Mouse (Mus musculus) fat pad, adult 2 months (tissue): ENCODE data around the gene Cd36.

Experiments
- DNase-seq: peaks from one replicate; pipeline ENCODE4 v3.0.0-alpha.2; 2011; ENCODE audit warnings: low read depth, low spot score; ENCODE audit errors: extremely low read depth

Cd36 gene

DNA sequence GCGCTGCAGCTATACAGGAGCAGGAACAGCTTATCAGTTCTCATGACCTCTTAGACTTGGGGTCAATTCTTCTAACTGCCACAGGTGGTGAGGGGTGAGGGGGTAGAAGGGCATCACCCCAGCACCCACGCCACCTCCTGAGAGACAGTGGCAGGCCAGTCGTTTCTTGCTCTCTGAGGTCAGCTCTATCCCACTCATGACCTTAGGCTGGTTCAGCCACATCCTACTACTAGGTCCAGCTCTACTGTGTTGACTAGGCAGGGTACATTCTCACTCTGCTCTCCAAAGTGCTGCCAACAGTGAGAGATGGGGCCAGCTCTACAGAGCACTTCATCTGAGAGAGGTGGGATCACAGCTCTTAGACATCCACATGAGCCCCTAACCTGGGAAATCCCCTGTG lies 30.2 kb downstream of the Cd36 start:
- DNase-seq, result no peak

DNA sequence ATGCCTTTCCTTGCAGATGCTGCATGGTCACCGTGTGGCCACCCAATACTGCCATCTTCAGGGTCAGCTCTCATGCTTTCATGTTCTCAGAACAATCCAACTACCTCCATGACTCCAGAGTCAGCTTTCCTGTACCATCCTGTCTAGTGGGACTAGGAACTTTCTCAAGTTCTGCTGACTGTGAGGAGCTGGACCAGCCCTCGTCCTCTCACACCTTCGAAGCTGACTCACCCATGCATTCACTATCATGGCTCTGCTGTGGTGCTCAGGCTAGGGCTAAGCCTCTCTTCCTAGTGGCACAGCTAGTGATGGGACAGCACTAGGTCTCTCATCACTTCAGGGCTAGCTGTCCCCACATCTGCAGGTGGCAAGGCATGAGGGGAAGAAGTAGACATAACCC lies 30.7 kb downstream of the Cd36 start:
- no peak for DNase-seq

DNA sequence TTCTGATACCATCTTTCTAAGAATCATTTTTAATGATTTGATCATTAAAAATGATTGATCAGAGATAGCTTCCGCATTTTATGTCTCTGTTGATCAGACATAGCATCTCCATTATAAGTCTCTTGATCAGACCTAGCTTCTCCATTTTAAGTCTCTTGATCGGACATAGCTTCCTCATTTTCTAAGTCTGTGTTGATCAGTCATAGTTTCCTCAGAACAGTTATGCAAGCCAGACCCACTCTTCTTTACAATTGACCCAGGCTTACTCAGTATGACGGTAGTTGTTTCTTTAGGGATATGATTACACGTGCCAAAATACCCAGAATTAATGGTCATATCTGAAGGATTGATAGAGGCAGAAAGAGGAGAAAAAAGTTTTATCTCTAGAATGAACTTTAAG lies 31.3 kb downstream of the Cd36 start:
- DNase-seq, result no peak

DNA sequence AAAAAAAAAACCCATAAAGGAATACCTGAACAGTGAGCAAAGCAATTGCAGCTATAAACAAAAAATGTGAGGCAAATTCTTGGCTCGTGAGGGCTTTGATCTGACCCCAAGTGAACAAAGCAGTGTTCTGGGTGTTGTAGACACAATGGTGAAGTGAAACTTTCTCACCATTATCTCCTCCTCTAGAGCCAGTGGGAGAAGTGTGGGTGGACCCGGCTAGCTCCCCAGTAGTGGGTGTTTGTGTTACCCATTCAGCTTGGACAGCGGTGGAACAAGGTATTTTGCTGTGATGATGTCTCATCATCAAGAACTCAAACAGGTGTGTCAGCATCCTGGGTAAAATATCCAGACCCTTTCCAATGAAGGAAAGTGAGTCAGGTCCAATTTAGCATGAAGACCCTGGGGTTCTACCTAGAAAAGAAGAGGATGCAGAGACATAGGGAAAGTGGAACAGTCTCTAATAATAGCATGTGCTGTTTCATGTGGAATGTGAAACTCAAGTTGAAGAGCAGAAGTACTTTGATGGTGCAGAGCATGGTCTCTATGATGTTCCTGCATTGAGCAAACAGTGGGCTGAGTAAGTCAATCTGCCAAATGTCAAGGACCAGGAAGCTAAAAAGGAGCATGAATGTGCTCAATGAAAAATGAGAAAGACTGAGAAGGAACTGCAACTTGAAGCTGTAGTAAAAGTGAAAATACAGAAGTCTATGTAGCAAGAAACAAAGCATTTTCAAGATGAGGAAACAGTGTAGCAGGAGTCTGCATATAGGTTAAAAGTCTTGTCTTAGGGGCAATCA lies 34.3 kb downstream of the Cd36 start:
- no peak for DNase-seq

DNA sequence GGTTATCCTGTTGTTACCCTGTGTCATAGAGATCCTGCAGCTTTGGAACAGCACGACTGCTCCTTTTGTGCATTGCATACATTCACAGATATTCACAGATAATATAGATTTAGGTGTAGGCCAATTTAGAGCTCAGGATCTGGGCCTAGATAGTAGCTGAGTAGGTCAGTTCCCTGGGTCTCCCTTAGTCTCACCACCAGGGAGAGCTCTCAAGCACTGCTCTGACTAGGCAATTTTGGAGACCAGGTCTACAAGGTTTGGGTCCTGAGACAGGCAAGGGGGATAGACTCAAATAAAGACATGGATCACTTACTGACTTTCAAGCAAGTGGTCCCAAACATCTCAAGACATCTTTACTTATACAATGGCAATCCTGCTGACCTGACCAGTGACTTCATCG lies 38.0 kb downstream of the Cd36 start:
- no peak for DNase-seq

DNA sequence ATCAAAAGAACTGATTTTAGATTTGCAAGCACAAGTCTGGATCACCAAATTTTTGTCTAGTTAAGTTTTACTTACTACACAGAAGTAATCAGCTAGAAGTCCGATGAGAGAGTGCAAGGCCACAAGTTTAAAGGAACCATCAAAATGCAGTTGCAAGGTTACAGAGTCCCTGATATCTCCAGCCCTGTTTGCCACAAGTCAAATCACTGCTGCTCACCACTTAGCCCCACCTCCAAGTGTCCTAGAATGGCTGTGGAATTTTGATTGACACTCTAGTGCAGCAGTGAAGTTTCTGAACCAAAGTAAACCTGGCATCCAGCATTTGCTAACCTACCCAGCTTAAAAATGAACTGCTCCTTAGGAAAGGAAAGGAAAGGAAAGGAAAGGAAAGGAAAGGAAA lies 39.0 kb downstream of the Cd36 start:
- no peak for DNase-seq

DNA sequence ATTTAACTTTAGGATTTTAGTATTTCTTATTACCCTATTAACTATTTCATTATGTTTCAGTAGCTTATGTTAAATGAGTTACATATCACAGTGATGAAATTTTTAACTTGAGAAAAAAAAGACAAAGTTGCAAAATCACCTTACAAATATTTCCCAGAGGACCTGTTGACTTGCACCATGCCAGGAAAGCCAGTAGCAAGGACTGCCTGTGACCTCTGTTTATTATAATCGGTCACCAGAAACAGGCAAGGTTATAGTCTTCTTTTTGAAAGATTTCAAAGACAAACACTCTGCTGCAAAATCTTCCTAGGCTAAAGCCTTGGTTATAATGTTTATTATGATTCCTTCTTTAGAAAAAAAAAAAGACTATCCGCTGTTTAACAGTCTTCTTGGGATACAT lies 39.9 kb downstream of the Cd36 start:
- peak; percentile 30 for DNase-seq

DNA sequence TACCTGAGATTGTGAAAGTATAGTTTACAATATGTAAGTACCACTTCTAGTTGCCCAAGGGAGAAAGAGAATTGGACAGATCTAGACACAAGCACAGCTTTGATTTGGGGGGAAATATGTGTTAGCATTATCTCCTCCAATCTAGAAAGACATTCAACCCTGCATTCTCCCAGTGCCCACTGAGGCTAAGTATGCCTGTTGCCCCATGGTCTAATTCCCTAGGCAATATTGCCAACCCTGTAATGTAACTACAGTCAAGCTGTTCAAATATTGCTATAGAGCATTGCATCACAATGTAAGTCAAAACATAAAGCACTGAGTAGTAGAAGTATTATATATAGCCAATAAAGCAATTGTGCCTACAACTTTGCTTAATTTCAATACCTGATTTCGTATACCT lies 40.3 kb downstream of the Cd36 start:
- peak; percentile 63 for DNase-seq

DNA sequence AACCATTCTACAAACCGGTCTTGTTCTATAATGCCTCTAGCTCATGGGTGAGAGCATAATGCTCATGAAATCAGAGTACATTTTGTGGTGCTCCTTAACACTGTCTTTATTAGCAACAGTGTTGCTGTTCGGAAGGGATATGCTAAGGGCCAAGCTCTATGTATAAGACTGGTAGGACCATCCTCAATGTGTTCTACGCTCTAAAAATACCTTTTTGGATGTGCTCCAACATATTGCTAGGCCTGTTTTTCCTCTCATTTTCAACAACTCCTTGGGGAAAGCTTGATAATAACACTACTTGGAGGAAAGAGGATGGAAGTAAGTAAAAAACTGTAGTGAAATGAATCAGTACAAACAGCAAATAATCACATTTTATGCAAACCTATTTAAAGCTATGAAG lies 44.7 kb downstream of the Cd36 start:
- no peak for DNase-seq

DNA sequence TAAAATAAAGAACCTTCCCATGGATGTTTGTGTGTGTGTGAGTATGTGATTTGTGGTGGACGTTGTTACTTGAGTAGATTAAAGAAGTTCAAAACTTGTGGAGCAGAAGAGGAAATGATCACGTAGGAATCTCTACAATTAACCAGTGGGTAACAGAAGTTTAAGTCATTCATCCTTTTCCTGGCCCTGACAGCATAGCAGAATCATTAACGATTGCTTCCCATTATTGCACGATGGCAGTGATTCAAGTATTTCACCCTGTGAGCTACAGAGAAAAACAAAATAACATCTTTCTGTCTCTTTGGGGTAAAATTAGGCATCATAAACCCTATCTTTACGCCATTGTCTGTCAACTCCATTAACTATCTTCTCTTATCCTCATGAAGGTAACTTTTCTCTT lies 45.3 kb downstream of the Cd36 start:
- DNase-seq, result no peak

DNA sequence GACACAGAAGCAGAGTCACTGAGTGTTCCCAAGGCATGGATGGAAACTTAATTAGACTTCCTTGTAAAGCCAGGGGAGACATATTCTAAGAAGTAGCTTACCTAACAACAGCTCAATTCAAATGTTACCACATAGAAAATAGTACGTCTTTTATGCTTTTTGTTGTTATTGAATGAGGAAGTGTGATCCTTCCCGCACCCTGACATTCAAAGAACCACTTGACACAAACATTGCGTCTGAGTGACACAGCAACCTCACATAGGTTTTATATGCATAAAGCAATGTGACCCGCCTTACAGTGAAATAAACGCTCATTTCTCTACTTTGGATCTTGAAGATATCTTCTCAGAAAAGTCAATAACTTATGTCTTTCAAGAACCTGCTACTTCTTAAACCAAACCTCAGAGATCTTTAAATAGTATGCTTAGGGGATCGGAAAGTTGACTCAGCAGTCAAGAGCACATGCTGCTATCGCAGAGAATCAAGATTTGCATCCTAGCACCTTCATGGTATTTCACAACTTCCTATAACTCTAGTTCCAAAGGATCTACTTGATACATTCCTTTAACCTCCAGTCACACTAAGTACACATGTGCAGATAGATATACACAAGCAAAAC lies 46.4 kb downstream of the Cd36 start:
- no peak for DNase-seq

DNA sequence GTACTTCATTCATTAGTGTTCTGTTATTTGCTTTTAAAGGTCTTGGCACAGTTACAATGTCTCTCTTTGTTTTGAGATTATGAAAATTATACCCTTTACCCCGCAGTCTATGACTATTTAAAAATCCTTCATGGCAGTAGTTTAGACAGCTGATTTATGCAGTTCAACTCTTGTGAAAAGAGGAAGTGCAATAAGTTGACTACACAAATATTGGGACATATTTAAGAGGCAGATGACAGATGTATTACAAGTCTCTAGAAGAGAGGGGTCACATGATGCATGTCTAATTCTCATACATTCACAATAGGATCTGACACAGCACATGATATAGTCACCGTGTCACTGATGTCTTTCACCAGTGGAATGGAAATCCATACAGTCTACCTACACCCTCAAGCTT lies 49.1 kb downstream of the Cd36 start:
- DNase-seq, result peak; percentile 43

DNA sequence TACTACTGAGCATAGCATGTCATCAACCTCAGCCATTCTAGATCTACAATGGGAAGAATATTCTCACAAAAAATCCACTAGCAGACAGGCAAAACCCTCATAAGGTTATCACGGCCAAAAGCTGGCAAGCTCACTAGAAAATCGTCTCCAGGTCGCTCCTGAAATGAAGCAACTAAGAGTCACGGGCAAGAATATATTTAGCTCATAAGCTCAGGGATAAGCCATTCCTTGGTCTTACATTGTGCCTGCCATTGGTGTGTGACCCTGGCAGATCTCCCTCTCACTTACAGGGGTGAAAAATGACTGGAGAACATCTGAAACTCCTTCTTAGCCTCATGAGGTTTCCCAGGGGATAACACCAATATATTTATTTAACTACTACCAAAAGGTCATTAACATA lies 52.2 kb downstream of the Cd36 start:
- DNase-seq, result no peak

DNA sequence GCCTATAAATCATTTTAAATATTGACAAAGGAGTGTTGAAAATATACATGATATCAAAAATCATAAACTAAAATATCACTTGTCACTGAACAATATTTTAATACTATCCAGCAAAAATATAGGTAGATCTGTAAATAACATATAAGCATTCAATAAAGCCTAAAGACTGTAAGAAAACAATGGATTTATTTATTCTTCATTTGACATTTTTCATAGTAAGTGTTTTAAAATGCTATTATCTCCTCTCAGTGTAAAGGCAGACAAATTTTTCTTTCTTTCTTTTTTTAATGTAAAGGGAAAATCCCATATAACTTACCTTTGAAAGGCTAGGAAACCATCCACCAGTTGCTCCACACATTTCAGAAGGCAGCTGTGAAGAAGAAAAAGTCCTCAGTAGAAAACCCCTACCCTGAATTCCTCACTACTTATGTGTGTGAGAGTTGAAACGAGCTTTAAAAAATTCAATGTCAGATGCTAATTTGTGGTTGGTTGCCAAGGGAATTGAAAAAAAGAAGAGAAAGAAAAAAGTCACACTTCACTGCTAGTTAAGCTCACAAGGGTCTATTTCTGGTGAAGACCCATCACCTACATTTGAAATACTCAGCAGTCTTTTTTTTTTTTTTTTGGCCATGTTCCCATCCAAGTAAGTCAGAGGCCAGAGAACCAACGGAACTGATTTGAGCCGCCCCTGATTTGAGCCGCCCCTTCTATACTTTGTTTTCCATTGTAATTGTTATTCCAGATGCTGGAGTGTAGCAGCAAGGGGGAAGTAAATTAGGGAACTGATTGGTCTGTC lies 53.1 kb downstream of the Cd36 start:
- DNase-seq, result no peak

DNA sequence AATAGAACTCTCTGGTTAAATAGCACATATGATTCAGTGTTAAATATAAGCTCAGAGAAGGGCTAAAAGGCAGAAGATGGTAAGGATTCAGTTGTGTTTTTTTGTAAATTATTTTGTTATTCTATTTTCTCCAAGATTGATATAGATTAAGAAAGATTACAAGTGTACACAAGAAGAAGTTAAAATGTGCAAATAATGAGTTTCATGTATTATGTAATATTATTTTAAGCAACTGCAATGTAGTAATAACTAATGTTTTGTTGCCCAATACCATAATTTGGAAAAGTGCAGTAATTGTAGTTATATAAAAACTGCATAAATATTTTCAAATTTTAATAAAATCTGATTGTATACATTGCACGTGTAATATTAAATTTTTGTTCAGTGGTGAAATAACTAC lies 54.8 kb downstream of the Cd36 start:
- no peak for DNase-seq

DNA sequence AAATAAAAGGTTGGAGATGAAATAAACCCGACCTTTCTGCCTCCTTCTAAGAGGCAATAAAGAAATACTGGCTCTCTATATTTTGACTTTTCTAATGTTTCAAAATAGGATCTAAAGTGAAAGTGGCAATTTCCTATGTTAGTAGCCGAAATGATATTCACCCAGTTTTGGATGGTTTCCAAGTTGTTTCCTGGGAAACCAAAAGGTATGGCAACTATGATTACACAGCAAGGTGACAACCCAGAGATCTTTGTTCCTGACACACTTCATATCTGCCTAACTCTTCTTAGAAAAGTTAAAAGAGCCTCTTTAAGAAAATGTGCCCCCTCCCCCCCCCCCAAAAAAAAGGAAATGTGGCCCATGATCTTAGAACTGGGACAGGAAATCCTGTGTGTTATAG lies 58.1 kb downstream of the Cd36 start:
- no peak for DNase-seq

DNA sequence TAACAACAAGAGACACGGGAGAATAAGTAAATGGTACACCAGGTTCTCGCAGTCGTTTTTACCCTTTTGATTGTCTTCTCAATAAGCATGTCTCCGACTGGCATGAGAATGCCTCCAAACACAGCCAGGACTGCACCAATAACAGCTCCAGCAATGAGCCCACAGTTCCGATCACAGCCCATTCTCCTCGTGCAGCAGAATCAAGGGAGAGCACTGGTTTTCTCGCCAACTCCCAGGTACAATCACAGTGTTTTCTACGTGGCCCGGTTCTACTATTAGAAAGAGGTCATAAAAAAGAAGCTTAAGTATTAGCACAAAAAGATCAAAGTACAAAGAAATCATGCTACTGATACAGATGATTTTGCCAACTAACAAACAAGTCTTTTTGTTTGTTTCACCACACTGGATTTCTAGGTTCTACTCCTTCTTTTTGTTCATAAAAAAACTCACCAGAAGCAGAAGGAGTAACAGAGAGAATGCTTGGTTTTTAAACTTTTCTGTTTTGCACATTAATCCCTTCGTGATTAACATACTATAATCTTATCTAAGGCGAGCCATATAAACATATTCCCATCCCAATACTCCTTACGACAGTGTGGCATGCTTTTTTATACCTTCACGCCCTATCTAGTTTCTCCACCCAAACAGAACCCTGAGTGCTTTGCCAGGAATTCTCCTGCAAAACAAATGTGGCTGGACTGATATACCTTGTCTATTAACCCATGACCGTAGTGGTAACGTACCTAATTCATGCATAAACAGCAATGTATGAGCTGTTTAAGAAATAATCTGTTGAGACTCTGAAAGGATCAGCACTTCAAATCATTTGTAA lies 59.7 kb downstream of the Cd36 start:
- no peak for DNase-seq

DNA sequence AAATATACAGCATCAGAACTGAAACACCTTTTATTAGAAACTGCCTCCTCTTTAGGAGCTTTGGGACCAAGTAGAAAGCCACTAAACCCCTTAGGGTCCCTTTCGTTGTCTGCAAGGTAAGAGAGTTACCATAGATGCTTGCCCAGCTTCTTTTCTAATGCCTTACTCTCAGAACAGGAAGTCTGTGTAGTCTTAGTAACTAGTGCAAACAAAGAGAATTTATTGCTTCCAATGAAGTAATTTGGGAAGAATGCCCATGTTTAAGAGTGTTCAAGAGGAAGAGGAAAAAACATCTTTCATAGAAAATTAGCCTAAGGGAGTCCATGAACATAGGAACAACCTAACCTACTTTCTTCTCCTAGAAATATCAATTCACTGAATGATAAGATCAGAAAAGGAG lies 67.2 kb downstream of the Cd36 start:
- DNase-seq, result no peak

DNA sequence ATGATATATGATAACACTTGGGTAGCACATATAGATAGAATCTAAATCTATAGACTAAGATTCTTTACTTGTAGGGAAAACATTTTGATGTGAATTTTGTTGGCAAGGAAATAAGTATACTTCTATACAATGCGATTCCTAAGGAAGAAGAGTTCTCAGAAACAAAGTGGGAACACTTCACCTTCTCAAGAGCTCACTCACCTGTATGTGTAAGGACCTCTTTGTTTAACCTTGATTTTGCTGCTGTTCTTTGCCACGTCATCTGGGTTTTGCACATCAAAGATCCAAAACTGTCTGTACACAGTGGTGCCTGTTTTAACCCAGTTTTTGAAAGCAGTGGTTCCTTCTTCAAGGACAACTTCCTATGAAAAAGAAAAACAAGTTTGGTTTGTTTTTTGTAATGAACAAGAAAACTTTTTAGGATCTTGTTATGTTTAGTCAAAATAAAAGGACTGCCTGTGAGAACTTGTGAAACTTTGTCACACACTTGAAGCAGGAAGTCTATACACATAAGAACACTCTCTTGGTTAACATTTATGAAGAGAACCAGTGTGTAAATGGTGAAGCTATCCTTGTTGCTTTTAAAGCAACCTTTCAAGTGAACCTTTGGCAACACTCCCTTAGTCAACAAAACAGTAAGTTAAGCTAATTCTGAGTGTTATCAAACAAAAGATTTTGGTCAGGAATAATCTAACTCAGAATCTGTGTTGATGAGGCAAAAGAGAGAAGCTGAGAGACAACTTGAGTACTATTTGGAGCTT lies 68.2 kb downstream of the Cd36 start:
- no peak for DNase-seq

DNA sequence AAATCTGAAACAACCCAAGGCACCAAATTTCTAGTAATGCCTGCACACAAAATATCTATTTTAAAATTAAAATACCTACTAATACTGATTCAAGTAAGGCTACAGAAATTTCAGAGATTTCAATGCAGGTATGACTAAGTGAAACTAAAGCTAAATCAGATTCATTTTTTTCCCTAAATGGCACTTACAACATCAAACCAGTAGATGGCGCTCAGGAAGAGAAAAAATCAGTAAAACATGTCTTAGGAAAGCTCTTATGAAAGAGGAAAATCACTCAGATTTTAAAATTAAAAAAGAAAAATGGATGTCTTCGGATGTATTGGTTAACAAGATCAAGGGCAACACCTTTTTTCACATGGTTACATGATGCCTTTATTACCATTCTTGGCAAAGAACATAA lies 72.4 kb downstream of the Cd36 start:
- no peak for DNase-seq

DNA sequence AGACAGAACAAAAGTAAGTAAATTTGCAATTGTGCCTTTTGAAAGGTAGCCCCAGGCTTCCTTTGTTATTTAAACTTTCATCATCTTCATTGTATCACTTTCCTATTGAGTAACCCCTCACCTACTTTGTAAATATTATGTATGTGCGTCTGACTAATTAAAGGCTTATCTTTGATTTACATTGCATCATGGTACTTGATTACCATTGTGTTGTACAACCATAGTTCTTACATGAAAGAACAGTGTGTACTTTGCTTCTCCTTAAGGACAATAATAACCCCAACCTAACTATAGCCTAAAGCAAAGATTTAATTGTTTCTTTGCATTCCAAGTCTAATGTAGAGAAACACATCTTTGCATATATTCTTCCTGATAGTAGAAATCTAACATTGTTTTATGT lies 78.3 kb downstream of the Cd36 start:
- peak; percentile 82 for DNase-seq
